Mouse (Mus musculus): ENCODE results near the gene Cdkn1b.

DNA sequence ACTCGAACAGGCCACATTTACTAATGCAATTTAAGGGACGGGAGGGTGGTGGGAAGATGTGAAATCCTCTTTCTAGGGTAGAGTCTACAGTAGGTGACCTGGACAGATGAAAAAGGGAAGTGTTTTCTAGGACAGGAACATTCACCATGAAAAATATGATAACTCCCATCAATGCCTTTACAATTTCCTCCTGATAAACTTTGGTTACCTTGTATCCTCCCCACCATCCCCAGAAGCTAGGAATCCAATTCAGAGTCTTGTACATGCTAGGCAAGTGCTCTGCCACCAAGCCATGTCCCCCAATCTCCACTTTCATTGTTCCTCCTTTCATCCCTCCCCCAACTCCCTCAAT is 13.0 kb downstream of the Cdkn1b start:
- TF ChIP-seq CTCF (IDR thresholded peaks at IDR 0.05; ENCODE audit: borderline replicate concordance, insufficient read depth, low read length) (no peak), POLR2A (IDR thresholded peaks at IDR 0.05; ENCODE audit: low read depth, low read length) (no peak)
